8 mouse cellular contexts compared by ENCODE assay signal in the genomic region with DNA sequence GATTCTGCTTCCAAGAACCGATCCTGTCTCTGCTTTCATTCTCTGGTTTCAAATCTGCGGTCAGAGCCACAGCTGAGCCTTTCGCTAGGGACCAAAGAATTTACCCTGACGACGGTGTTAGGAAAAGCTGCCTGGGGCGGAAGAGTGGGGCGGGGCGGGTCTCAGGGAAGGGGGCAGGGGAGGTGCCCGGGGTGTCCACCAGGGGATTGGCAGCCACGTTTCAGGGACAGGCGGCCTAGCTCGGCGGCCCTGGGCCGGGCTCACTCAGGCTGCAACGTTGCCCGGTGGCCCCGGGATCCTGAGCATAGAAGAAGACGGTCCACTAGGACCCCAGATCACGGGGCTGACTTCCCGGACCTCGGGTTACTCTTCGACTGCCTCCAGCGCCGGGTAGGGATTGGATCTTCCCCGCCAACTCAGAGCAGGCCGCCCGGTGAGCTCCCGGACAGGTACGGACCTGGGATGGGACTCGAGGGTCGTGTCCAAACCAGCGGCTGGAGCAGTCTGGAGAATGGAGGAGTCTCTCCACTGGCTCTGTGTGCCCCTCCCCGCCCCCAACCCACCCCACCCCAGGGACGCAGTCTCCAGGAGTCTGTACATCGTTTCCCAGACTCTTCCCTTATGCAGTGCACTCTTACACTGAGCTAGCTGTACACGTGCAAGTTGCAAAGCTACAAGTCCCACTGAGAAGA. TPM values are rescaled to one million over a fixed set of nuclear protein-coding genes. Genes with fewer than 3 reads are reported as not detected.
A peak's percentile ranks its signal among the peaks of the same experiment; 100 is the strongest.
DNase-seq lines count a peak whose midpoint lies in the region; ATAC-seq lines count a peak whose summit lies in the region.

A gene (plus strand): TSS at position 215 of the 692 bp plus-strand sequence.

- DNase-seq in left cerebral cortex, postnatal 4 days = peak; percentile 46
- DNase-seq in left cerebral cortex, adult 11 months (ENCODE audit: low spot score) = no peak
- peak; percentile 54 to 74 for DNase-seq in gastrocnemius, postnatal 4 days (ENCODE audit: low spot score in 2 of 2)
- DNase-seq in intestine, embryonic 14.5 days (ENCODE audit: low spot score) = peak; percentile 81
- DNase-seq in yolk sac, embryonic 10.5 days (ENCODE audit: low spot score) = peak; percentile 67

- whole genome bisulfite sequencing in intestine, embryonic 14.5 days = 2% methylated on average over 35 of the region's 36 CpGs
- WGBS in lung, embryonic 15.5 days = 2% methylated on average over 36 of the region's 36 CpGs

- no peaks in the 10 kb centered on the region for H3K36me3 ChIP-seq in intestine, embryonic 14.5 days (ENCODE audit: control insufficient read depth, insufficient read depth, low read length)
- H3K36me3 ChIP-seq in lung, embryonic 15.5 days = no peaks in the 10 kb centered on the region

- no peaks in the 10 kb centered on the region for H3K27me3 ChIP-seq in intestine, embryonic 14.5 days (replicated peaks; ENCODE audit: control insufficient read depth, insufficient read depth, low read length)
- no peaks in the 10 kb centered on the region for H3K27me3 ChIP-seq in lung, embryonic 15.5 days

- peak; percentile 83 for ATAC-seq in common myeloid progenitor, adult 5-6 weeks (replicated peaks; ENCODE audit: low read depth, poor library complexity, severe bottlenecking)
- peak; percentile 77 for ATAC-seq in intestine, embryonic 14.5 days (replicated peaks; ENCODE audit: low FRiP score, low TSS enrichment, low read depth)
- ATAC-seq in lung, embryonic 15.5 days (ENCODE audit: borderline replicate concordance, extremely low read depth, low FRiP score, low TSS enrichment) = peak; percentile 65; the same call in 1 of the 2 replicates
- ATAC-seq in neutrophil, adult 5-6 weeks (ENCODE audit: extremely low read depth, insufficient number of reproducible peaks, low FRiP score, poor library complexity, severe bottlenecking) = peak; percentile 36; the same call in 1 of the 2 replicates

- H3K4me2 ChIP-seq in intestine, embryonic 14.5 days (ENCODE audit: low read length) = peak within 1 kb of the TSS; percentile 76
- H3K4me2 ChIP-seq in lung, embryonic 15.5 days = peak within 1 kb of the TSS; percentile 71

- H3K27ac ChIP-seq in intestine, embryonic 14.5 days (ENCODE audit: low read depth) = peak within 1 kb of the TSS; percentile 54
- H3K27ac ChIP-seq in lung, embryonic 15.5 days = peak within 1 kb of the TSS; percentile 73

- peak within 1 kb of the TSS; percentile 46 for H3K4me3 ChIP-seq in intestine, embryonic 14.5 days (ENCODE audit: low read depth, low read length)
- peak within 1 kb of the TSS; percentile 52 for H3K4me3 ChIP-seq in lung, embryonic 15.5 days

- peak within 1 kb of the TSS; percentile 59 for H3K9ac ChIP-seq in intestine, embryonic 14.5 days (ENCODE audit: low read length)
- peak within 1 kb of the TSS; percentile 69 for H3K9ac ChIP-seq in lung, embryonic 15.5 days

- peaks cover 3% of the 10 kb centered on the region; the same call in 1 of the 2 replicates for H3K4me1 ChIP-seq in intestine, embryonic 14.5 days (replicated peaks; ENCODE audit: control insufficient read depth, insufficient read depth, low read length)
- H3K4me1 ChIP-seq in lung, embryonic 15.5 days = peaks cover 2% of the 10 kb centered on the region

- intact Hi-C loops in left cerebral cortex, postnatal 4 days (cut with DNase I) = loop anchor here (5.0 kb wide), 1 partner anchor 269 kb away; no protein-coding TSS in a partner anchor

- H3K9me3 ChIP-seq in intestine, embryonic 14.5 days (ENCODE audit: control insufficient read depth, low read length) = no peaks in the 10 kb centered on the region
- no peaks in the 10 kb centered on the region for H3K9me3 ChIP-seq in lung, embryonic 15.5 days

RNA-seq across cellular contexts. Expression of the gene that starts here (rescaled TPM):
- total RNA-seq in left cerebral cortex, postnatal 4 days (2021) = 1 to 10 TPM; 2.9 to 3.7 TPM
- 2.1 and 4.1 TPM in 2 replicates for total RNA-seq in common myeloid progenitor, adult 5-6 weeks (2017)
- 10 to 100 TPM; 22.1 to 25.3 TPM for total RNA-seq in gastrocnemius, postnatal 4 days (2021)
- polyA plus RNA-seq in intestine, embryonic 14.5 days (2014; fragmentation: Nextera tagmentation; extraction: Ambion mirVana) = 6.2 and 7.6 TPM in 2 replicates
- 15.6 and 16.3 TPM in 2 replicates for polyA plus RNA-seq in lung, embryonic 15.5 days (2015; fragmentation: Nextera tagmentation; extraction: Ambion mirVana)
- total RNA-seq in neutrophil, adult 5-6 weeks (2017) = 0.61 and 0.81 TPM in 2 replicates

Comparison
In these comparisons a context has a peak if more than half of its experiments do, and no peak if none do; other contexts are left out.
1. Peak in ATAC-seq in neutrophil, adult 5-6 weeks; RNA of the gene not detected or under 1 TPM.